Mouse (Mus musculus): ENCODE results near the gene Pip5k1a.
A peak's percentile ranks its signal among the peaks of the same experiment; 100 is the strongest.
"Not testable (repeated sequence)": the region's sequence is repeated elsewhere in the genome, so short reads cannot be mapped to it uniquely, and the experiment has no call there.

Gene Pip5k1a

GRCm38 (mm10) chr3:95106338-95107117, at the start of gene Pip5k1a:
Pip5k1a (minus strand) TSS chr3:95106930.
- peak; percentile 100 for DNase-seq (ENCODE audit: low read depth, low spot score)

DNA sequence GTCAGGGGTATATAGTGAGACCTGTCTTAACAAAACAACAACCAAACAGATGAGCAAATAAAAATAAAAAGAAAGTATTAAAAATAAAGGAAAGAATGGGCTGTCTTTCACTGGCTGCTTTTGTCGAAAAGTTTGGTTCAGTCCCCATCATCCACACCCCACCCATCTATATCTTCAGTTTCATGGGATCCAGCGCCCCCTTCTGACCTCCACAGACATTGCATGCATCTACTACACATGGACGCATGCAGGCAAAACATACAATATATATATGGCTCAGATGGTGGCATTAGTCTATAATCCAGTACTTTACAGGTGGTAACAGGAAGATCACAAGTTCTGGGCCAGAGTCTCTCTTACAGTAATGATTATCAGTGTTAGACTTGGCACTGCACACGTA, 47.1 kb upstream of the Pip5k1a start:
- DNase-seq (ENCODE audit: low read depth, low spot score): no peak

- no peak for DNase-seq (ENCODE audit: low read depth, low spot score)
These were observed 41.2 kb upstream of the Pip5k1a start for GRCm38 (mm10) chr3:95147924-95148323.

- no peak for DNase-seq (ENCODE audit: low read depth, low spot score)
These were observed 35.9 kb upstream of the Pip5k1a start for GRCm38 (mm10) chr3:95142617-95143011.

DNA sequence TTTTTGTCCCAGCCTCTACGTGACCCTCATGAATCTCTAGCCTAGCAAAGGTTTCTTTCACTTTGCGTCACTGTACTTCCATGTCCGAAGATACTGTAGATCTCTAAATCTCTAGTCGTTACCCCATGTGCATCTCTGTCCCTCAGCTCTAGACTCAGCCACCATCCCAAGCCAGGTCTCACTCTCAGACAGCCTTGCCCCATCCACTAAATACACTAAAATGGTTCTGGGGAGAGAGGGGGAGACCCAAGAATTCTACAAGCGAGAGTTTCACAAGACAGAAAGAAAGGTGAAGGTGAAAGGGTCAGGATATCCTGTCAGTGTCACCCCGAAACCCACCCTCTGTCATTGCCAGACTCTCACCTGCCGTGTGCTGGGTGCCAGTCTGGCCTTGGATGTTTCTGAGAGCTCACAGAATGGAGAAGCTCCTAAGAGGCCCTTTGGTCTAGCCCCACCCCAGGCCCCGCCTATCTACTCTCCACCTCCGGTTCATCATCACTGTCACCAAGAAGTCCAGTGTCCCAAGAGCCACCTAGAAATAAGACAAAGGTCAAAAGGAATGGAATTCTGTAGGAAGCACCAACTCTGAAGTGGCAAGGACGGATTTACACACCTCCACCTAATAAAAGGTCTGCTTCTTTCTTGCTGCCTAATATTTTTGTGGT, 35.4 kb upstream of the Pip5k1a start, which contains the start of gene Tnfaip8l2:
Gene Tnfaip8l2 (minus strand): TSS at position 409 of the 665 bp plus-strand sequence.
- no peak for DNase-seq (ENCODE audit: low read depth, low spot score)

DNA sequence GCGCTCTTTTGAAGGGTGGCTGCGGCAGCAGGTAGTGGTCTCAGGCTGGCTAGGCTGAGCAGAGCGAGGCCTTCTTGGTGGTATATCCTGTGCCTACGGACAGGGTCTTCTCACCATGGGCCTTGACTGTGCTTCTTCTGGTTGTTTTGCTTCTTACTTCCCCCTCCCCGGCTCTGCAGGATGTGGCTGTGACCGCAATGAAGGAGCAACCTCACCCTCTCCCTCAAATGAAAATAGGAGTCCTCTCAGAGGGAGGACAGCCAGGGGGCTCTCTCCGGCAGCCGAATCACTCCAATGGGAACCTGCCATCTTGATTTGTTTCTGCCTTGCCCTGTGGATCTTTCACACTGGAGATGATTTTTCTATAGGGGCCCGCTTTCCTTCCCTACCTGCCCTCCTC, 34.7 kb upstream of the Pip5k1a start:
- no peak for DNase-seq (ENCODE audit: low read depth, low spot score)

- no peak for DNase-seq (ENCODE audit: low read depth, low spot score)
These were observed 34.1 kb upstream of the Pip5k1a start for GRCm38 (mm10) chr3:95140795-95141194.

- DNase-seq (ENCODE audit: low read depth, low spot score): no peak
These were observed 33.5 kb upstream of the Pip5k1a start for GRCm38 (mm10) chr3:95140289-95140595.

DNA sequence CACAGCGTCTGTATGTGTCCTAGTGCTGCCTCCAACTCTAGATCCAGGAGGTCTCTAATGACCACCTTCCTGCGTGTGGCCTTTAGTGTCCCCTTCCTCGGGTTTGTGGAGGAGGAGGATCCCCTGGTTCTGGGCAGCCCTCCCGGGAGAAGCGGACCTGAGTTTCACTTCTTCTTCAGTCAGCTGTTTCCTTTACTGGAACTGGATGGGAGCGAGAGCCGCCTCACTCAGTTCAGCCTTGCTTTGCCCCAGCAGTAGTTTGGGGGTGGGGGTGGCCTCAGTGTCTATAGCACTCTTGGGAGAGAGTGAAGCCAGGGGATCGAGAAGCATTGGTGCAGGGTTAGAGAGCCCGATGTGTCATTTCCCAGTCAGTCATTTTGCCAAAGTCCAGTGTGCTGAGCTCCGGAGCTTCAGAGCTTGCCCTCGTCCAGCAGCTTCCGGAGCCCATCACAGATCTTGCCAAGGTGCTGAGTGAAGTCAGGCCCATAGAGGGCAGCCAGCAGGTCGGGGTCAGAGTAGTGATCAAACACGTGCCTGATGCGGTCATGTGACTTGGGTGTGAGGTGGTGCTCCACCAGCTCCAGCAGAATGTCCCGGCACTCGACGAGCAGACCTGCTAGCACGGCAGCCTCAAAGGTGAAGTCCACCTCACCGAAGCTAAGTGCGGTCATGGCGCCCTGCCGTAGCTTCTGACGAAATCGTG, 33.0 kb upstream of the Pip5k1a start:
- DNase-seq (ENCODE audit: low read depth, low spot score): no peak

GRCm38 (mm10) chr3:95136336-95136735, 29.6 kb upstream of the Pip5k1a start:
- DNase-seq (ENCODE audit: low read depth, low spot score): no peak

GRCm38 (mm10) chr3:95135433-95136052, 28.8 kb upstream of the Pip5k1a start:
- no peak for DNase-seq (ENCODE audit: low read depth, low spot score)

DNA sequence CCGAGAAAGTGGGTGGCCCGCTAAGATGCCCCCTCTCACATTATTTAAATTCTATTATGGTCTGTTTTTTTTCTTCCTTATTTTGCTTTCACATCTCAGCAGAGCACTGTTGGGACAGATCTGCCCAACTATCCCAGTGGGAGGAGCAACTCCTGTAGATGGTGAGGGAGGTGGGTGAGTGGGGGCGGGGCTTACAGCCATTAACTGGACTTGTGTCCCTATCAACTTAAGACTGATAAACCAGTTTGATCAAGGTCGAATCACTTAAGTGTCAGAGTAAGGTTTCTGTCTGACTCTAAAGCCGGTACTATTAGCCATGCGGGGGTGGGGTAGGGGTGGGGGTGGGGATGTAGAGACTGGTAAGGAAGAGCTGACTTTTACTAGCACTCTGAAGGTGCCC, 28.3 kb upstream of the Pip5k1a start:
- no peak for DNase-seq (ENCODE audit: low read depth, low spot score)

GRCm38 (mm10) chr3:95134133-95134532, 27.4 kb upstream of the Pip5k1a start:
- not testable (repeated sequence) for DNase-seq (ENCODE audit: low read depth, low spot score)

DNA sequence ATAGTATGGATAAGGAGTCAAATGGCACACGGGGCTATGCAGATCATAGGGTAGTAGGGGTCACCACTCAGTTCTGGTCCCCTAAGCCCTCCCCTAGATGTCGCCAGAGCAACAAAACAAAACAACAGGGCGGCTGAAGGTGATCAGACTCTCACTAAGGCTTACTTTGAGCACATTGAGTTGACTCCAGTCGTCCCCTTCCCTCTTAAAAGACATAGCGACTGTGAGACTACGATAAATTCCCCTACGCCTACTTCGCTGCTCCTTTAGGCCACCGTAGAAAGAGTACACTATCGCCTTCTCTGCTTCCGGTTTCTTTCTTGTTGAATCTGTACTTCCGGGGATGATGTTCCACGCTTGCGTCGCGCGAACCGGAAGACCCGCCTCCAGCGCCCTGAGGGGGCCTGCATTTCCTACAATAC, 27.0 kb upstream of the Pip5k1a start, which contains the start of the genes Scnm1 and Lysmd1:
Gene Scnm1 (minus strand): TSS at position 332 of the 422 bp plus-strand sequence.
Gene Lysmd1 (plus strand): TSS at position 409 of the 422 bp plus-strand sequence.
- peak; percentile 99 for DNase-seq (ENCODE audit: low read depth, low spot score)

- DNase-seq (ENCODE audit: low read depth, low spot score): no peak
These were observed 26.4 kb upstream of the Pip5k1a start for GRCm38 (mm10) chr3:95133176-95133575.

DNA sequence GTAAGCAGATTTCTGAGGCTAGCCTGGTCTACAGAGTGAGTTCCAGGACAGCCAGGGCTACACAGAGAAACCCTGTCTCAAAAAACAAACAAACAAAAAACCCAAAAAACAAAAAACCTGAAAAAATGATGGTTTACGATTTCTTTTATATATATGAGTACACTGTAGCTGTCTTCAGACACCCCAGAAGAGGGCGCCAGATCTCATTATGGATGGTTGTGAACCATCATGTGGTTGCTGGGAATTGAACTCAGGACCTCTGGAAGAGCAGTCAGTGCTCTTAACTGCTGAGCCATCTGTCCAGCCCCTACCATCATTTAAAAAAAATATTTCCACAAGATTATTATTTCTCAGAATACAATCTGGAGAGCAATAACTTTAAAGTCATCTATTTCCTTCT, 25.7 kb upstream of the Pip5k1a start:
- not testable (repeated sequence) for DNase-seq (ENCODE audit: low read depth, low spot score)

- DNase-seq (ENCODE audit: low read depth, low spot score): no peak
These were observed 23.4 kb upstream of the Pip5k1a start for GRCm38 (mm10) chr3:95130081-95130480.

GRCm38 (mm10) chr3:95129226-95129651, 22.5 kb upstream of the Pip5k1a start:
- no peak for DNase-seq (ENCODE audit: low read depth, low spot score)

DNA sequence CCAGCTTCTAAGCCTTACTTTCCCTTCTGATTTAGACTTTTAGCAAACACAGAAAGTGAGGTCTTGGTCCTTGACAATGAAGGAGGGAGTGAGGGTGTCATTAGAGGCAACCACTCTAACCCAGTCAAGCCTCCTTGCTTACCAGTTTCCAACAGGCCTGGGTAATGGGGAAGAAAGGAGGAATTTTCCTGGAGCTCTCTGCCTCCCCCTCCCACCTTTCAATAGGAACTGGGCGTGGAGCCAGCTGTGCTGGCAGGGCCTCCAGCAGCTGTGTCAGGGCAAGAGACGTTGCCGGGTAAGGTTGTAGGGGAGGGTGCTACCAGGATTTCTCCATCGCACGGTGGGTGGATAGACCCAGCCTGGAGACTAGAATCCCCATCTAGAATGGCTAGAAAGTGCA, 18.2 kb upstream of the Pip5k1a start:
- no peak for DNase-seq (ENCODE audit: low read depth, low spot score)

- DNase-seq (ENCODE audit: low read depth, low spot score): no peak
These were observed 17.5 kb upstream of the Pip5k1a start, which contains the start of gene Tmod4 for GRCm38 (mm10) chr3:95124246-95124645. Tmod4 (plus strand) TSS chr3:95124476.

DNA sequence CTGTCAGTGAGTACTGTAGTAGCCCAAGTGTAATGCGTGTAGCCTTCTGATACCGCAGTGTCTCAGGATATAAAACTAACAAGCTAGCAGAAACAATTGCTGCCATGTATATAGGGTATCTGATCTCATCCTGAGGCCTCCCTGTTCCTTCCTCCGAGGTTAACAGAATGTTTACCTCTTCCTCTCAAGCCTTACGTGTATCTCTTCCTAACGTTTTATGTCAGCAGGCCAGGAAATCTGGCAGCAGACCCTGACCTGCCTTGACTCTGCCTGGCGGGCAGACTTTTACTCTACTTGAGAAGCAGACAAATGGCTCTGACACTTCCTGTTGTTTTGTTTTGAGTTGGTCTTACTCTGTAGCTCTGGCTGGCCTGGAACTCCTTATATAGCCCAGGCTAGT, 14.8 kb upstream of the Pip5k1a start:
- DNase-seq (ENCODE audit: low read depth, low spot score): no peak

GRCm38 (mm10) chr3:95117751-95118150, 11.0 kb upstream of the Pip5k1a start:
- DNase-seq (ENCODE audit: low read depth, low spot score): no peak
